Mouse (Mus musculus) embryonic facial prominence, embryonic 10.5 days (tissue): Measurements from ENCODE around the gene Srgap1. TPM values are rescaled to one million over a fixed set of nuclear protein-coding genes. Genes with fewer than 3 reads are reported as not detected.

Experiments used
- DNase-seq: peaks from one replicate; pipeline ENCODE4 v3.0.0-alpha.2; 2017; ENCODE audit warnings: low spot score
- H3K27ac ChIP-seq: fragments of 300-500 bp; sonication (generic); replicated peaks from 2 replicates; pipeline ENCODE4 v1.5.1; 2016; ENCODE audit warnings: mild to moderate bottlenecking
- H3K27me3 ChIP-seq: fragments of 300-500 bp; sonication (generic); replicated peaks from 2 replicates; pipeline ENCODE4 v1.6.1; 2016; ENCODE audit warnings: low read depth, mild to moderate bottlenecking; ENCODE audit not compliant: poor library complexity, severe bottlenecking
- H3K36me3 ChIP-seq: fragments of 300-500 bp; sonication (generic); replicated peaks from 2 replicates; pipeline ENCODE4 v1.6.1; 2016; ENCODE audit warnings: mild to moderate bottlenecking, moderate library complexity
- H3K4me1 ChIP-seq: fragments of 300-500 bp; sonication (generic); 2 replicates; pipeline ENCODE4 v1.6.1; 2016
- H3K4me3 ChIP-seq: fragments of 300-500 bp; sonication (generic); 2 replicates; pipeline ENCODE4 v1.5.1; 2016; ENCODE audit warnings: mild to moderate bottlenecking, moderate library complexity
- H3K9me3 ChIP-seq: fragments of 300-500 bp; sonication (generic); 2 replicates; pipeline ENCODE4 v1.6.1; 2016; ENCODE audit warnings: mild to moderate bottlenecking
- WGBS: fragments of 180-500 bp; shearing (Covaris S2); methylation state at CpG from one replicate; pipeline ENCODE4 v1.1.7; 2016; 5-methylcytosine and 5-hydroxymethylcytosine counted together
- polyA plus RNA-seq: library from polyadenylated mRNA; unstranded; fragments of >200 nt; fragmentation: Nextera tagmentation; extraction: Ambion mirVana; gene quantifications from 2 replicates; pipeline ENCODE4 v1.2.1, GENCODE M21; 2016

Srgap1 gene
- polyA plus RNA-seq, 1 experiment from 2014 or later = 9.4 TPM

- H3K4me1 ChIP-seq = peaks cover 19% of the 10 kb centered on the region
- H3K9me3 ChIP-seq = no peaks in the 10 kb centered on the region
- no peak overlapping the region for H3K27ac ChIP-seq
- H3K36me3 ChIP-seq = no peaks in the 10 kb centered on the region
- no peaks in the 10 kb centered on the region for H3K27me3 ChIP-seq
- H3K4me3 ChIP-seq = no peak overlapping the region
- no peak for DNase-seq
- WGBS = 95% methylated on average over 10 of the region's 10 CpGs
Measured at GRCm38 (mm10) chr10:121984887-121985286, 62.2 kb downstream of the Srgap1 start.

- no peak for DNase-seq
Measured at GRCm38 (mm10) chr10:121983993-121984610, 63.0 kb downstream of the Srgap1 start.

GRCm38 (mm10) chr10:121975330-121975729 is 71.8 kb downstream of the Srgap1 start:
- Histone ChIP-seq H3K4me3 (no peak overlapping the region), H3K36me3 (no peaks in the 10 kb centered on the region), H3K9me3 (no peaks in the 10 kb centered on the region), H3K27ac (no peak overlapping the region), H3K27me3 (no peaks in the 10 kb centered on the region), H3K4me1 (peaks cover 42% of the 10 kb centered on the region)
- 86% methylated on average over 6 of the region's 6 CpGs for WGBS
- DNase-seq = no peak

More at GRCm38 (mm10) chr10:121983993-121984610, 63.0 kb downstream of the Srgap1 start:
- Histone ChIP-seq H3K4me3 (no peak overlapping the region), H3K36me3 (no peaks in the 10 kb centered on the region), H3K27ac (no peak overlapping the region), H3K27me3 (no peaks in the 10 kb centered on the region), H3K9me3 (no peaks in the 10 kb centered on the region), H3K4me1 (peaks cover 19% of the 10 kb centered on the region)
- 68% methylated on average over 10 of the region's 10 CpGs for WGBS

- H3K27me3 ChIP-seq = no peaks in the 10 kb centered on the region
- H3K4me1 ChIP-seq = peaks cover 49% of the 10 kb centered on the region
- DNase-seq = peak; percentile 45
- H3K4me3 ChIP-seq = no peak overlapping the region
- no peaks in the 10 kb centered on the region for H3K36me3 ChIP-seq
- peak overlapping the region; percentile 60 for H3K27ac ChIP-seq
- no peaks in the 10 kb centered on the region for H3K9me3 ChIP-seq
- 50% methylated on average over 4 of the region's 4 CpGs for WGBS
Measured at GRCm38 (mm10) chr10:121974591-121974990, 72.5 kb downstream of the Srgap1 start.

GRCm38 (mm10) chr10:121973281-121973680 is 73.8 kb downstream of the Srgap1 start:
- WGBS = 78% methylated on average over 7 of the region's 7 CpGs
- Histone ChIP-seq H3K9me3 (no peaks in the 10 kb centered on the region), H3K4me1 (peaks cover 60% of the 10 kb centered on the region), H3K27ac (no peak overlapping the region), H3K36me3 (no peaks in the 10 kb centered on the region), H3K27me3 (no peaks in the 10 kb centered on the region), H3K4me3 (no peak overlapping the region)
- no peak for DNase-seq

GRCm38 (mm10) chr10:121972249-121972892 is 74.7 kb downstream of the Srgap1 start:
- H3K27ac ChIP-seq = no peak overlapping the region
- H3K4me1 ChIP-seq = peaks cover 70% of the 10 kb centered on the region
- WGBS = 80% methylated on average over 10 of the region's 10 CpGs
- H3K27me3 ChIP-seq = no peaks in the 10 kb centered on the region
- no peak for DNase-seq
- H3K9me3 ChIP-seq = no peaks in the 10 kb centered on the region
- H3K36me3 ChIP-seq = no peaks in the 10 kb centered on the region
- no peak overlapping the region for H3K4me3 ChIP-seq

- no peaks in the 10 kb centered on the region for H3K27me3 ChIP-seq
- H3K4me1 ChIP-seq = peaks cover 72% of the 10 kb centered on the region
- no peaks in the 10 kb centered on the region for H3K36me3 ChIP-seq
- H3K9me3 ChIP-seq = no peaks in the 10 kb centered on the region
- peak overlapping the region; percentile 41; the same call in 1 of the 2 replicates for H3K27ac ChIP-seq
- WGBS = 53% methylated on average over 8 of the region's 8 CpGs
- H3K4me3 ChIP-seq = no peak overlapping the region
- no peak for DNase-seq
Measured at GRCm38 (mm10) chr10:121971658-121972057, 75.5 kb downstream of the Srgap1 start.

- Histone ChIP-seq H3K4me3 (no peak overlapping the region), H3K36me3 (no peaks in the 10 kb centered on the region), H3K27ac (peak overlapping the region; percentile 24; the same call in 1 of the 2 replicates), H3K27me3 (no peaks in the 10 kb centered on the region), H3K9me3 (no peaks in the 10 kb centered on the region), H3K4me1 (peaks cover 72% of the 10 kb centered on the region)
- no peak for DNase-seq
- WGBS = 71% methylated on average over 6 of the region's 6 CpGs
Measured at GRCm38 (mm10) chr10:121970912-121971311, 76.2 kb downstream of the Srgap1 start.

- Histone ChIP-seq H3K27me3 (no peaks in the 10 kb centered on the region), H3K4me3 (no peak overlapping the region), H3K36me3 (no peaks in the 10 kb centered on the region), H3K27ac (no peak overlapping the region), H3K9me3 (no peaks in the 10 kb centered on the region), H3K4me1 (peaks cover 42% of the 10 kb centered on the region)
- no peak for DNase-seq
- 79% methylated on average over 10 of the region's 10 CpGs for WGBS
Measured at GRCm38 (mm10) chr10:121964114-121964513, 83.0 kb downstream of the Srgap1 start.

- Histone ChIP-seq H3K27ac (no peak overlapping the region), H3K36me3 (no peaks in the 10 kb centered on the region)
Measured at GRCm38 (mm10) chr10:121962053-121962452, 85.1 kb downstream of the Srgap1 start.

GRCm38 (mm10) chr10:121961121-121961893 is 85.8 kb downstream of the Srgap1 start:
- no peak for DNase-seq
- Histone ChIP-seq H3K36me3 (no peaks in the 10 kb centered on the region), H3K27me3 (no peaks in the 10 kb centered on the region), H3K27ac (no peak overlapping the region; the same call in 1 of the 2 replicates), H3K9me3 (no peaks in the 10 kb centered on the region), H3K4me1 (peaks cover 22% of the 10 kb centered on the region), H3K4me3 (no peak overlapping the region)
- 41% methylated on average over 11 of the region's 11 CpGs for WGBS

More at GRCm38 (mm10) chr10:121962053-121962452, 85.1 kb downstream of the Srgap1 start:
- DNase-seq = no peak
- Histone ChIP-seq H3K27me3 (no peaks in the 10 kb centered on the region), H3K4me1 (peaks cover 22% of the 10 kb centered on the region), H3K9me3 (no peaks in the 10 kb centered on the region), H3K4me3 (no peak overlapping the region)
- 73% methylated on average over 4 of the region's 4 CpGs for WGBS

- WGBS = 85% methylated on average over 8 of the region's 8 CpGs
- H3K4me3 ChIP-seq = no peak overlapping the region
Measured at GRCm38 (mm10) chr10:121958741-121959140, 88.4 kb downstream of the Srgap1 start.

More at GRCm38 (mm10) chr10:121958741-121959140, 88.4 kb downstream of the Srgap1 start:
- DNase-seq = no peak
- no peaks in the 10 kb centered on the region for H3K27me3 ChIP-seq
- no peaks in the 10 kb centered on the region for H3K36me3 ChIP-seq
- H3K4me1 ChIP-seq = peaks cover 25% of the 10 kb centered on the region
- H3K27ac ChIP-seq = no peak overlapping the region
- no peaks in the 10 kb centered on the region for H3K9me3 ChIP-seq
